Mouse (Mus musculus): Measurements from ENCODE around the gene Hps4. TPM values are rescaled to one million over a fixed set of nuclear protein-coding genes. Genes with fewer than 3 reads are reported as not detected.

Hps4 gene
- total RNA-seq, 2 experiments from 2014 or later = 25.0 to 29.9 TPM

GRCm38 (mm10) chr5:112323246-112323645 is 19.6 kb upstream of the Hps4 start:
- DNase-seq (ENCODE audit: low spot score in 2 of 2) = no peak

GRCm38 (mm10) chr5:112324637-112325545 is 18.0 kb upstream of the Hps4 start:
- DNase-seq (ENCODE audit: low spot score in 2 of 2) = no peak

DNA sequence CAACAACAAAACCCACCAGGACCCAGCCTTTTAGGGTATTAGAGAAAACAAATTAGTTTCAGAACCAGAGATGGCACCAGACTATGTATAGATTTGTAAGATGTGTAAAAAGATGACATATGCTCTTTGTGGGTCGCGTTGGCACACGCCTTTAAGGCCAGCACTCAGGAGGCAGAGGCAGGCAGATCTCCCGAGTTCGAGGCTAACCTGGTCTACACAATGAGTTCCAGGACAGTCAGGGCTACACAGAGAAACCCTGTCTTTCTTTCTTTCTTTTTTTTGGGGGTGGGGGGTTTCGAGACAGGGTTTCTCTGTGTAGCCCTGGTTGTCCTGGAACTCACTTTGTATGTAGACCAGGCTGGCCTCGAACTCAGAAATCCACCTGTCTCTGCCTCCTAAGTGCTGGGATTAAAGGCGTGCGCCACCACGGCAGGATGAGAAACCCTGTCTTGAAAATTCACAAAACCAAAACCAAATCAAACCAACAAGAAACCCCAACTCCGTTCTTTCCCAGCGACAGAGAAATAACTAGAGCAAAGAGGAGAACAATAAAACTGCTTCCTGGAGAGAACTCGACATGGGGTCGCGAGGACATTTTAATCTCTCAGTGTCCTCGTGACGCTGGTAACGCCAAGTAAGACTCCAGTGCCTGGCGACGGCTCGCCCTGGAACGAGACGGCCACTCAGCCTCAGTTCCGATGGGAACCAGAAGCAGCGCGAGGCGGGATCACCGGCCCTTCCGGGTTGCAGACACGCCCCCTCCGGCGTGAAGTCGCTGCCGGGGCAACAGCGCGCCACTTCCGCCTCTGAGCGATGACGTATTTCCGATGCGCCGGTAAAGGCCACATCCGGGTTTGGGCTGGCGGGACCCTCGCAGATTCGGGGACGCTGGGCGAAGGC is 17.1 kb upstream of the Hps4 start, which contains the start of gene Tfip11:
TSS of gene Tfip11 (plus strand) at position 813 of the 900 bp plus-strand sequence.
- peak; percentile 96 to 97 for DNase-seq (ENCODE audit: low spot score in 2 of 2)

DNA sequence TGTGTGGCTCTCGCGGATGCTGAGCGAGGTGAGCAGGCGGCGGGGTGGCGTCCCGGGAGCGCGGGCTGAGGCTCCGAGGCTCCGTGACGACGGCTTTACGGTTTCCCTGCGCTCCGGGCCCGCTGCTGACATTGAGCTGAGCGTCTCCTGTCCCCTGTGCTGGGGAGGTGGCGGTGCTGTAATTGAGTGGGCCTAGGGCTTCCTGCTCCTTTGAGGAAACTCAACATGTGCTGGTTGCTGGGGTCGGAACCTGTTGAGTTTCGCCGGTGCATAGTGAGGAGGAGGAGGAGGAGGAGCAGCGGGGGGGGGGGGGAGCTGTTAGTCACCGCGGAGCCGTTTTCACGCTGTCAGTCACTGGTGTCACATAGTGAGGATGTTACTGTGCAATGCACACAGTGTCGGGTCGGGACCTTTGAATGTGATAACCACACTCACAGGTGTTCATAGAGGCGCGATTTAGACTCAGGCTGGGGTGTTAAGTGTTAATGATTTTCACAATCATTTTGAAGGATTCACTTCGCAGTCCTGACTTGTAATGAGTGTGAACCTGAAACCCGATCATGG is 16.4 kb upstream of the Hps4 start:
- DNase-seq (ENCODE audit: low spot score in 2 of 2) = no peak

DNA sequence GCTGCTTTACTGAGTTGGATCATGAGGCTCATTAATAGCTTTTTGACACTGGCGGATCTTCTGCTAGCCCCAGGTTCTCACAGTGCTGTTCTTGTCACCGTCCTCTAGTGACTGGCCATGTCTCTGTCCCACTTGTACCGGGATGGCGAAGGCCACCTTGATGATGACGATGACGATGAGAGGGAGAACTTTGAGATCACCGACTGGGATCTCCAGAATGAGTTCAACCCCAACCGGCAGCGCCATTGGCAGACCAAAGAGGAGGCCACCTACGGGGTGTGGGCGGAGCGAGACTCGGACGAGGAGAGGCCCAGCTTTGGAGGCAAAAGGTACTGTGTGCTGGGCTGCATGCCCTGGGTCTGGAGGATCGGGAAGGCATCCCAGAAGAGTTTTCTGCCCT is 15.0 kb upstream of the Hps4 start:
- DNase-seq (ENCODE audit: low spot score in 2 of 2) = no peak

DNA sequence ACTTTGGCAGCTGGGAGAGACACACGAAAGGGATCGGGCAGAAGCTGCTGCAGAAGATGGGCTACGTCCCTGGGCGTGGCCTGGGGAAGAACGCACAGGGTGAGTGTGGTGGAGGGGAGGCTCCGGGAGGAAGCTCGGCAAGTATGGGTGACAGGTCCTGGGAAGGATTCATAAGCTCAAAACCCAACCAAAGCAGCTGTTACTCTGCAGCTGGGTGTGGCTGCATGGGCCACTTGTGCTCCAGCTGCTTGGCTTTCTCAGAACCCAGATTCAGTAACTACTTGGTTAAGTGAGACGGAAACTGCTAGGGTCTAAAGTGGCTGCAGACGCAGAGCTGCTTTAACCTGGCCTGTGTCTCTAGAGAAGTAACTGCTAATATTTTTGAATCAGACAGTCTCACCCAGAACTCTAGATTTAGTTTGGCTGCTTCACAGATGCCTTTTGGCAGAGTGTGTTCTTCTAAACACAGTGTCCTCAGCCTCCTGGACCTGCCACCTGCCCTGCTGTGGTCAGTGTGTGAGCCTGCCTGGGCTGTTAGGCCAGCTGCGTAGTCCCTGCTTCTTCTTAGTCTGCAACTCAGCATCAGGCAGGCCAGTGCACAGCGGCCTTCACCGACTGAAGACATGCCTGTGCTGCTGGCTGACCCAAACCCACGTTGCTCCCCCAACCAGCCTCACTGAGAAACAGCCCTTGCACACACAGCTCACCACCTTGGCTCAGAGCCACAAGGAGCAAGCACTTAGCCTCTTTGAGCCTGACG is 12.9 kb upstream of the Hps4 start:
- no peak for DNase-seq (ENCODE audit: low spot score in 2 of 2)

DNA sequence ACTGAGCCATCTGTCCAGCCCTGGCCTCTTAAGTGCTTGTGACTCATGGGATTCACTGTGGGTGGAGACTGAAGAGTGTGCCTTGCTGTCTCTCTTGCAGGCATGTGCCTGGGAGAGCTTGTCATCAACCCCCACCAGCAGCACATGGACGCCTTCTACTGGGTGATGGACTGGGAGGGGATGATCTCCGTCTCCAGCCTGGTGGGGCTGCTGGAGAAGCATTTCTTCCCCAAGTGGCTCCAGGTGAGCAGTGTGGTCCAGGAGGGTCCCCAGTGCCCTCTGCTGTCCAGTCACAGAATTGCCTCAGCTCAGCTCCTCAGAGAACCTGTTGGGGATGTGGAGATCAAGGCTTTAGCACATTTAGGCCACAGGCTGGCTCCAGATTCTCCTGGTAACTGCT is 7.4 kb upstream of the Hps4 start:
- DNase-seq (ENCODE audit: low spot score in 2 of 2) = no peak

GRCm38 (mm10) chr5:112337004-112337403 is 5.9 kb upstream of the Hps4 start:
- no peak for DNase-seq (ENCODE audit: low spot score in 2 of 2)

GRCm38 (mm10) chr5:112339215-112339614 is 3.7 kb upstream of the Hps4 start:
- no peak for DNase-seq (ENCODE audit: low spot score in 2 of 2)

GRCm38 (mm10) chr5:112343205-112343595 is 317 bp downstream of the Hps4 start:
- no peak for DNase-seq (ENCODE audit: low spot score in 2 of 2)

GRCm38 (mm10) chr5:112344092-112344960 is 1.4 kb downstream of the Hps4 start:
- peak in 1 of 2 experiments; percentile 71 for DNase-seq (ENCODE audit: low spot score in 2 of 2)

DNA sequence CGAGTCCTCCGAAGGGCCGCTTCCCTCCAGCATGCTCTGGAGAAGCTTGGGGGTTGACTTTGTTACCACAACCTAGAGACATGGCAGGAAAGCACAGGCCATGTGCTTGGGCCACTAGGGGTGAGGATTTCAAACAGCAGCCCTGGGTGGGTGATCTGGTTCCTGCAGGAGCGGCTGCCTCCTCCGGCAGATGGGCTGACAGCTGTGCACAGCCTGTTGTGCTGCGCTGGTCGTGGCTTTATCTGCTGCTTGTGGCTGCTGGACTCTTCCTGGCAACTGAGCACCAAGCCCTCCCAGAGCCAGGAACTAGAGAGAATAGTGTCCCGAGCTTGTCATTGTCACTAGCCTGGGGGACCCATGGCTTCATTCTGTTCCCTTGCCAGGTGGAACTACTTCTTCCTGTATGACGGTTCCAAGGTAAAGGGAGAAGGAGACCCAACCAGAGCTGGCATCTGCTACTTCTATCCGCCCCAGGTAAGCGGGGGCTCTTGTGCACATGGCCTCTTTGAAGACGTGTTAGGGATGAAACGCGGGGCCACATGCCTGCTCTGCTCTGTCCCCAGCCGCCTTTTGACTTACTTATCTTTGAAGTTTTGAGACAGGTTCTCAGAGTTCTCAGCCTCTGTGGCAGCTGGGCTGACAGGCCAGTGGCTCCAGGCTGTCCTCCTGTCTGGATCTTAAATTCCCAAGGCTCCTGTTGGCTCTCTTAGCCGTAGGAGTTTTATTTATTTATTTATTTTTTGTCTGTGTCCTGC is 3.5 kb downstream of the Hps4 start:
- DNase-seq (ENCODE audit: low spot score in 2 of 2) = no peak

DNA sequence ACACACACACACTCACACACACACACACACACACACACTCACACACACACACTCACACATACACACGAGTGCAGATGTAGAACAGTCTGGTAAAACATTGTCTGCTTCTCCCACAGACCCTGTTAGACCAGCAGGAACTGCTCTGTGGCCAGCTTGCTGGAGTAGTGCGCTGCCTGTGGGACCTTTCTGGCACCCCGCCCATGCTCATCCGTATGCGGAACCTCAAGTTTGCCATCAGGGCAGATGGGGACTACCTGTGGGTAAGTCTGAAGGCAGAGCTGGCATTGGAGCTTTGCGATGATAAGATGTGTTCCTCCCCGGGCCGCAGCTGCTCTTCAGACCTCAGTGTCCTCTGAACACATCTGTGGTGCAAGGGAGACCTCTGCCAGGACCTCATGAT is 6.3 kb downstream of the Hps4 start:
- no peak for DNase-seq (ENCODE audit: low spot score in 2 of 2)

GRCm38 (mm10) chr5:112355493-112355892 is 12.6 kb downstream of the Hps4 start:
- DNase-seq (ENCODE audit: low spot score in 2 of 2) = no peak

- DNase-seq (ENCODE audit: low spot score in 2 of 2) = no peak
Observed at GRCm38 (mm10) chr5:112355910-112356309, 13.0 kb downstream of the Hps4 start, which contains the start of gene Gm6583. TSS of gene Gm6583 (minus strand) at chr5:112356033.

DNA sequence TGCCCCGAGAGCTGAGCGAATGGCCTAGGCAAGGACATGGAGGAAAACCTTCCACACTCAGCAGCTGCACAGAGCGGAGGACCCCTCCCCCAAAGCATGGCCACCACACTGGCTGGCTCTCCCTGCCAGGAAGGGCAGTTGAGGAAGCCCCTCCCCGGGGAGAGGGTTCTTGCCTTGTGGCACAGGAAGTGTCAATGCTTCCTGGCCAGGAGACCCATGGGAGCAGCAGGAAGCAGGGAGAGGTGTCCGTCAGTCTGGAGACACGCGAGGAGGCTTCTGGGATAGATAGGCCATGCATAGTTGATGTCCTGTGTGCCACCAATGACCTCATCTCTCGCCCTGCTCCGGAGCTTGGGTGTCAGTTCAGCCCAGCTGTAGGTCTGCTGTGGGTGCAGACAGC is 13.4 kb downstream of the Hps4 start:
- DNase-seq (ENCODE audit: low spot score in 2 of 2) = no peak

DNA sequence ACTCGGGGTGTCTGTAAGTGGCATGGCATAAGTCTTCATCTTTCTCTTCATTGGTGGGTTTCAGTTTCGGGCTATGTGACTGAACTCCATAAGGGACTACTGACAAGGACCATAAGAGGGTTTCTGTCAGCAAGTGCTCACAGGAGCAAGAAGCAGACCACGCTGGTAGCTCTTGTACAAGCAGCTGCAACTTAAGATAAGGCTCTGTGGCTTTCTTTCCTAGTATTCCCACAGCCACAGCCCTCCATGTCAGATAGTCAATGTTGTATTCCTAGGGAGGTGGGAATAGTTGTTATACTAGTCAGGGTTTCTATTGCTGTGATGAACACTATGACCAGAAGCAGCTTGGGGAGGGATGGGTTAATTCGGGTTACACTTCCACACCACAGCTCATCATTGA is 16.6 kb downstream of the Hps4 start:
- no peak for DNase-seq (ENCODE audit: low spot score in 2 of 2)

DNA sequence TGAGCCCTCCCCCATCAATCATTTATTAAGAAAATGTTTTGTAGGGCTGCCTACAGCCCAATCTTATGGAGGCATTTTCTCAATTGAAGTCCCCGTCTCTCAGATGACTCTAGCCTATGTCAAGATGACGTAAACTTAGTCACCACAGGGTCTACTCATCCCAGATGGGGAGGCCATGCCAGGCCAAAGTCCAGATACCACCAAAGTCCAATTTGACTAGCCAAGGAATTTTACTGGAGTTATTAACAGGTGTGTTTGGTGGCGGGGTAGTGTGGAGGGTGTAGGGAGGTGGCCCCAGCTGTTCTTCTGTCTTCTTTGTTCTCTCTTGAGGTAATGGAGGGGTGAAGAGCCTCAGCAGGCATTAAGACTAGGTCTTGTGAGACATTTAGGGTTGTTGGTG is 17.2 kb downstream of the Hps4 start:
- no peak for DNase-seq (ENCODE audit: low spot score in 2 of 2)

DNA sequence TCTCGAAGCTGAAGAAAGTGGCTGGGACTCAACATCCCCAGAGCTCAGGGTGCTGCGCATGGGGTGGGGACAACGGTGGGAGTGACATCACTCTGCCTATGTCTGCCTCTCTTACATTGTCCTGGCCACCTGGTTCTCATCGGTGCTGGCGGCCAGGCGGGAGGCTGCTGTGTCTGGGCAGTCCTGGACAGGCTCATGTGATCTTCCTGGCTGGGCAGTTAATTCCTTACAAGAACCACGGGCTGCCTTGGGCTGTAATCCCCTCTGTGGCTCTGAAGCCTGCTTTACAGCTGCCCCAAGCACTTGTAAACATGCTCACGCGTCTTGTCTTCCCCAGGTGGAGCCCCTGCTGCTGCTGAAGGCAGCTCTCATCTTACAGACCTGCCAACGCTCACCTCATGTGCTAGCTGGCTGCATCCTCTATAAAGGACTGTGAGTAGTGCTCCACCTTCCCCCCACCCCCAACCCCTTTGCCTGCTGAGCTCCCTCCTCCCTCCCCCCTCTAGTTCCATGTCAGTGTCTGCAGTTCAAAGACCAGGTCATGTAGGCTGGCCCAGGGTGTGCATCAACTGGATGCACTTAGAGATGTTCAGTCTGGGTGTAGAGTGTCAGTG is 21.4 kb downstream of the Hps4 start:
- DNase-seq (ENCODE audit: low spot score in 2 of 2) = no peak
